Mouse (Mus musculus) heart, embryonic 10.5 days (tissue): ENCODE results near the gene Anapc2. TPM values are rescaled to one million over a fixed set of nuclear protein-coding genes. Genes with fewer than 3 reads are reported as not detected.

ENCODE experiments used
- DNase-seq: peaks from one replicate; pipeline ENCODE4 v3.0.0-alpha.2; 2017; ENCODE audit warnings: low spot score
- H3K27ac ChIP-seq: fragments of 300-500 bp; sonication (generic); 2 replicates; pipeline ENCODE4 v1.5.1; 2016; ENCODE audit warnings: mild to moderate bottlenecking
- H3K27me3 ChIP-seq: fragments of 300-500 bp; sonication (generic); 2 replicates; pipeline ENCODE4 v1.6.1; 2016; ENCODE audit warnings: mild to moderate bottlenecking; ENCODE audit not compliant: poor library complexity, insufficient read depth, severe bottlenecking
- H3K36me3 ChIP-seq: fragments of 300-500 bp; sonication (generic); 2 replicates; pipeline ENCODE4 v1.6.1; 2016; ENCODE audit warnings: mild to moderate bottlenecking, moderate library complexity
- H3K4me1 ChIP-seq: fragments of 300-500 bp; sonication (generic); 2 replicates; pipeline ENCODE4 v1.6.1; 2016; ENCODE audit warnings: mild to moderate bottlenecking
- H3K4me3 ChIP-seq: fragments of 300-500 bp; sonication (generic); 2 replicates; pipeline ENCODE4 v1.5.1; 2016; ENCODE audit warnings: mild to moderate bottlenecking, moderate library complexity
- H3K9me3 ChIP-seq: fragments of 300-500 bp; sonication (generic); 2 replicates; pipeline ENCODE4 v1.6.1; 2016; ENCODE audit warnings: mild to moderate bottlenecking, moderate library complexity
- WGBS: fragments of 180-500 bp; shearing (Covaris S2); methylation state at CpG from one replicate; pipeline ENCODE4 v1.1.7; 2016; 5-methylcytosine and 5-hydroxymethylcytosine counted together
- polyA plus RNA-seq: library from polyadenylated mRNA; unstranded; fragments of >200 nt; fragmentation: Nextera tagmentation; extraction: Ambion mirVana; gene quantifications from 2 replicates; pipeline ENCODE4 v1.2.1, GENCODE M21; 2016

Gene Anapc2
- polyA plus RNA-seq, 1 experiment from 2014 or later: 113 TPM

DNA sequence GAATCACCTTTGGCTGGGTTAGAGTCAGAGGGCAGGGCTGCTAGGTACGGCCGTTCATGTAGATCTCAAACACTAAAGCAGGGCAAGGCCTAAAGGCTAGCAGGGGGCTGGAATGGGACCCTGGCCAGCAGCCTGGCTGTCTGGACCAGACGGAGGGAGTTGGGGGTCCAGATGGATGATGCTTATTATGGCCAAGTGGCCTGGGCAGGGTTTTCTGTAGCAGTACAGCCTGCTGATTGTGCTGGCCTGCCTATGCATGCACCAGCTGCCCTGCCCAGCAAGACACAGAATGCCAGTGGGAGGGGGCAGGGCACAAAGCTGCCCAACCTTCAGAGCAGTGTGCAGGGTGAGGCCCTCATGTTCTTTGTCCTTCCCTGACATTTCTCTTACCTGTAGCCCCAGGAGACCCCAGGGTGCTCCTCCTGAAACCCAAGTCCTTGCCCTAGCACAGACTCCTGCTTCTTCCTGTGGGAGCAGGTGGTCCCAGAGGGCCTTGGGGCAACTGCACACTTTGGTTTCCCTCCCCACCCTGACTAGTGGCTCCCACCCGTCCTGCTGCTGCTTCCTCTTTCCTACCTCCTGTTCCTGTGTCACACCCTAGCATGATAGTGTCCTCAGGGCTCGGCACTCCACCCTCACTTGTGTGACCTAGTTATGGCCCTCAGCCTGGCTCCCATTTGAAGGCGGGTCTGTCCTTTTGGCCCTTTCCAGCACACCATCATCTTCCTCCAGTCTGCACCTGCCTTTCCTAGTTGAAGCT, 6.2 kb upstream of the Anapc2 start:
- Histone ChIP-seq H3K36me3 (peaks cover 33% of the 10 kb centered on the region), H3K27me3 (peaks cover 25% of the 10 kb centered on the region), H3K9me3 (no peaks in the 10 kb centered on the region), H3K4me1 (peaks cover 42% of the 10 kb centered on the region), H3K27ac (peak overlapping the region; percentile 31), H3K4me3 (peak overlapping the region; percentile 25; the same call in 1 of the 2 replicates)
- no peak for DNase-seq
- WGBS: 58% methylated on average over 6 of the region's 6 CpGs

DNA sequence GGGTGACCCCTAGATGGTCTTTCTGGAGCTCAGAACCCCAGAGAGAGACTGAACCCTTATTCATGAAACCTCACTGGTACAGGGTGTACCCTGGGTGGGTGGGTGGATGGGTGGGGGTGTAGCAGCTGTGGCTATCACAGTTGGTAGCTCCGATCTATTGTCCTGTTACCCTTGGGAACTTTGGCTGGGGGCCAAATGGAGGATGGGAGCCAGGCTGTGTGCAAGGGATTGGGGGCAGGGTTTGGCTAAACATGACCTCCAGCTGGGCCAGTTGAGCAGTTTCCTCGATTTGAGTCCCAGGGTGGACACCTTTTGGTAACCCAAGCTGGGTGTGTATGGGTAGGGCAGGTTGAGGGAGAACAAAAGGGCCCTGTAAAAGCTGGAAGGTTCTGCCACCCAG, 5.6 kb upstream of the Anapc2 start:
- Histone ChIP-seq H3K36me3 (peaks cover 36% of the 10 kb centered on the region), H3K4me1 (peaks cover 48% of the 10 kb centered on the region), H3K27me3 (peaks cover 25% of the 10 kb centered on the region), H3K27ac (peak overlapping the region; percentile 31; the same call in 1 of the 2 replicates), H3K4me3 (no peak overlapping the region), H3K9me3 (no peaks in the 10 kb centered on the region)
- no peak for DNase-seq
- WGBS: 42% methylated on average over 2 of the region's 2 CpGs

DNA sequence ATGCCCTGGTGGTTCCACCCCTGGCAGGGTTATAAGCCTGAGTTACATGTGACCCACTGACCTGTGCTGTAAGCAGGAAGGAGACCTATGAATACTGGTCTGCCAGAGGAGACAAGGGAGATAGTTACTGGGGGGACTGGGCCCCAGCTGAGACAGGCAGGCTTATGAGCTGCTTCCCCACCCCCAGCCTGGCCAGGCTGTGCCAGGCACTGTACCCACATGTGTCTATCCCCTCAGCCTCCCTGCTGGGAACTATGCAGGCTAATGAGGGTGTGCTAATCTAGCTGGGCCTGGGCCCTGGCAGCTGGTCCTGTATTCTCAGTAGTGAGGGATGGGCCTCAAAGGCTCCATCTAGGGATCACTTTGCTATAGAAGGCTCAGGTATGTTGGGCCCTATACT, 5.0 kb upstream of the Anapc2 start:
- no peak overlapping the region for H3K4me3 ChIP-seq
- no peak for DNase-seq
- H3K4me1 ChIP-seq: peaks cover 49% of the 10 kb centered on the region
- H3K27me3 ChIP-seq: peaks cover 25% of the 10 kb centered on the region
- H3K9me3 ChIP-seq: no peaks in the 10 kb centered on the region
- H3K36me3 ChIP-seq: peaks cover 36% of the 10 kb centered on the region
- no peak overlapping the region for H3K27ac ChIP-seq

DNA sequence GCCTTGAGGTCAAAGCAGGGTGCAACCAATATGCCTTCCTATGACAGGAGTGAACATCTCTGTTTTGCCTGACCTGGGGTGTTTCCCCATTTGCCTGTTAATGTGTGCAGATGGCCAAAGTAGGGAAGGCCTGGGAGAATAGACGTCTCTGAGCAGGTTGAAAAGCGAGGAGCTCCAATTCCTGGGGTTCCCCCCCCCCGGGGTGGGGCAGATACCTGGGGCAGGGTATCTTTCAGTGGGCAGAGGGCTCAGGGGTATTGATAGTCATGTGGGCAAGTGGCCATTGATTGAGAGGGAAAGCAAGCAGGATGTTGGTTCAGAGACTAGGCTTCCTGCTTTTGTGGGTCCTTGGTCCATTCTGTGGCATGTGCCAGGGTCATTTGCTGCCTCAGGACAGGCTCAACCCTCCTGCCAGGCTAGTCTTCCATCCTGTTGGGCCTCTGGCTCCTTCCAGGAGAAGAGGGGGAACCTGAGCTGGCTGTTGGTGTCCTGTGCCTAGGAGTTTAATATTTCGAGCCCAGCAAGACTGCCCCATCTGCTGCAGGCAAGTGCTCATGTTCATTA, 4.5 kb upstream of the Anapc2 start:
- H3K36me3 ChIP-seq: peaks cover 36% of the 10 kb centered on the region
- no peak overlapping the region for H3K27ac ChIP-seq
- WGBS: 66% methylated on average over 4 of the region's 4 CpGs
- H3K9me3 ChIP-seq: no peaks in the 10 kb centered on the region
- DNase-seq: no peak
- H3K4me3 ChIP-seq: no peak overlapping the region
- H3K27me3 ChIP-seq: peaks cover 25% of the 10 kb centered on the region
- peaks cover 50% of the 10 kb centered on the region for H3K4me1 ChIP-seq

DNA sequence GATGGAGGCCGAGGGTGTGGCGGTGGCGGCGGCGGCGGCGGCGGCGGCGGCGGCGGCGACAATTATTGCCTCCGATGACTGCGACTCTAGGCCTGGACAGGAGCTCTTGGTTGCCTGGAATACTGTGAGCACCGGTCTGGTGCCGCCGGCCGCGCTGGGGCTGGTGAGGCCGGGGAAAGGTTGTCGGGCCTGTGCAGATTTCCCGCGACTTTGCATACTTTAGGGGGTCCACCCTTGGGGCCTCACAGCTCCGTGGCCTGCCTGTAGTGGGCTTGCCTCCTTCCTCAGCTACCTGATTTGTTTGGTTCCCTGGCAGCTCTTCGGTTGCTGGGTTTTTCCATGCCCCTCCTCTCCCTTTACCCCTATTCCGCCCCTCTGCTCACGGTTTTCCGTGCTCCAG, 237 bp downstream of the Anapc2 start:
- Histone ChIP-seq H3K4me3 (peak overlapping the region; percentile 91), H3K27ac (peak overlapping the region; percentile 92), H3K9me3 (no peaks in the 10 kb centered on the region), H3K27me3 (no peaks in the 10 kb centered on the region), H3K4me1 (peaks cover 26% of the 10 kb centered on the region), H3K36me3 (peaks cover 79% of the 10 kb centered on the region)
- under 1% methylated on average over 29 of the region's 29 CpGs for WGBS
- DNase-seq: no peak

DNA sequence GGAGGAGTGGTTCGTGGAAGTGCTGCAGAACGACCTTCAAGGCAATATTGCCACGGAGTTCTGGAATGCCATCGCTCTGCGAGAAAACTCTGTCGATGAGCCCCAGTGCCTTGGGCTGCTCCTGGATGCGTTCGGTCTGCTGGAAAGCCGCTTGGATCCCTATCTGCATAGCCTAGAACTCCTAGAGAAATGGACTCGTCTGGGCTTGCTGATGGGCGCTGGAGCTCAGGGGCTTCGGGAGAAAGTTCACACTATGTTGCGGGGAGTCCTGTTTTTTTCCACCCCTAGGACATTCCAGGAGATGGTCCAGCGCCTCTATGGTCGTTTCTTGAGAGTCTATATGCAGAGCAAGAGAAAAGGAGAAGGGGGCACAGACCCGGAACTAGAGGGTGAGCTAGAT, 732 bp downstream of the Anapc2 start:
- DNase-seq: no peak
- peak overlapping the region; percentile 91 for H3K4me3 ChIP-seq
- no peaks in the 10 kb centered on the region for H3K27me3 ChIP-seq
- WGBS: 27% methylated on average over 16 of the region's 16 CpGs
- H3K36me3 ChIP-seq: peaks cover 80% of the 10 kb centered on the region
- H3K4me1 ChIP-seq: peaks cover 26% of the 10 kb centered on the region
- peak overlapping the region; percentile 92 for H3K27ac ChIP-seq
- no peaks in the 10 kb centered on the region for H3K9me3 ChIP-seq

DNA sequence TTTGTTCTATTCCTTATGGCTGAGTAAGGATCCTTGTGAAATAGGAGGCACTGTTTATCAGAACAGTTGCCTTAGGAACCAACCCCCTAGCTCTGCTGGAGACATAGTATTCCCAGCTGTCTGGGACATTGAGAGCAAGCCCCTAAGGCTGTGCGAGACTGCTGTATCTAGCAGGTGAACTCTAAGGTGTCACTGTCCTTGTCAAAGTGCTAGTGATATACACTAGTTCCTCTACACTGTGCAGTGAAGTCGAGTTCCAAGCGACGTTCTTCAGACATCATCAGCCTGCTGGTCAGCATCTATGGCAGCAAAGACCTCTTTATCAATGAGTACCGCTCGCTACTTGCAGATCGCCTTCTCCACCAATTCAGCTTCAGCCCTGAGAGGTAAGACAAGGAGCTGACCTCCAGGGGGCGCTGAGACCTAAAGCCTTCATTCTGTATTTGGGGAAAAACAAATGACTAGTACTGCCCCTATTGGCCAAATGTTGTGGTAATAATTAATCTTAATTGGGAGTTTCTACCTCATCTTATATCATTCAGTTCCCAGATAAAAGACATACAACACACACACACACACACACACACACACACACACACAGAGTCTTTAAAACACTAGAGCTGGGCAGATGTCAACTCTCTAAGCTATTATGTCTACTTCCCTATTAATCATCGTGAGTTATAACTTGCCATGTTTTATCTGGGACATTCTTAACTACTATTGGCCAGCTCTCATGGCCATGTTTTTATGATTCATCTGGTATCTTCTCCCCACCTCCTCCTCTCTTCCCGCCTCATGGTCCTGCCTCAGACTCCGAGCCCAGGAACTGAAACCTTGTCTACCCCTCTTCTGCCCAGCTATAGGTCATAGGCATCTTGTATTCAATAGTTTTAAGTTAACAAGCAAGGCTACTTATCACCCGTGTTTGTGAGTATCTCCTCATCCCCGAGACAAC, 6.9 kb downstream of the Anapc2 start:
- DNase-seq: no peak
- Histone ChIP-seq H3K4me3 (no peak overlapping the region), H3K36me3 (peaks cover 97% of the 10 kb centered on the region), H3K27me3 (no peaks in the 10 kb centered on the region), H3K9me3 (no peaks in the 10 kb centered on the region), H3K27ac (no peak overlapping the region), H3K4me1 (no peaks in the 10 kb centered on the region)
- WGBS: 59% methylated on average over 13 of the region's 13 CpGs

DNA sequence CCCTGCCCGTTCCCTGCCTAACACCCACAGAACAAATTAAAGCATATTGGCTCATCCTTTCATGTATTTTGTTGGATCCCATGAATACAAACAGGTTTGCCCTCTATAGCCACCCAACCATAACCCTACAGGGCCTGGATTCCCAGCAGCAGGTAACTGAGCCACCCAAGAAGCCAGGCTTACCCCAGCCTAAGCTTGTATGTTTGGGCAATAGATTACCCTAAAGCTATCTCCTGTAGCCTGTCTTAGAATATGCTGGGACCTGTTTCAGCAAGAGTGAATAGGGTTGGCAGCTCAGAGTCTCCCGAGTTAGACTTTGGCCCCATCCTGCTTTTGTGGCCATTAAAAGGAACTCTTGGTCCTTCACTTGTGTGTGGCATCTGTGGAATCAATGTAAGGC, 13.3 kb downstream of the Anapc2 start:
- no peak for DNase-seq
- Histone ChIP-seq H3K4me1 (peaks cover 9% of the 10 kb centered on the region), H3K4me3 (no peak overlapping the region), H3K27me3 (peaks cover 49% of the 10 kb centered on the region), H3K36me3 (peaks cover 55% of the 10 kb centered on the region), H3K27ac (no peak overlapping the region), H3K9me3 (no peaks in the 10 kb centered on the region)
- WGBS: 89% methylated on average over 2 of the region's 2 CpGs

DNA sequence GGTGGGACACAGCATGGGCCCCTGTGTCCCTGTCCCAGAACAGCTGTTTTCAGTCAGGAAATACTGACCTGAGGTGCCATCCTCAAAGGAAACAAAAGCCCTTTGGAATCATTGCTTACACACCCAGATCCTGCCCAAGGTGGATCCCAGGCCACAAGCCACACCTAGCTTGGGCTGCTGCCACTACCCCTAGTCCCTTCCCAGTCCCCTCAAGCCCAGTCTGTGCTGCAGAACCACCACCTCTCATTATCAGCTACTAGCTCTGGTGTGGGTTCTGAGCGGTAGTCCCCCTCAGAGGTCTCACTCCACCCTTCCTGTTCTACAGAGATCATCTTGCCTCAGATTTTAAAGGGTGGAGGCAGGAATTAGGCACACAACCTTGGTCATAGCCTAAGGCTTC, 14.0 kb downstream of the Anapc2 start:
- WGBS: 55% methylated on average over 1 of the region's 1 CpGs
- Histone ChIP-seq H3K27ac (no peak overlapping the region), H3K36me3 (peaks cover 48% of the 10 kb centered on the region), H3K27me3 (peaks cover 56% of the 10 kb centered on the region), H3K4me3 (no peak overlapping the region), H3K4me1 (peaks cover 16% of the 10 kb centered on the region), H3K9me3 (no peaks in the 10 kb centered on the region)
- no peak for DNase-seq

DNA sequence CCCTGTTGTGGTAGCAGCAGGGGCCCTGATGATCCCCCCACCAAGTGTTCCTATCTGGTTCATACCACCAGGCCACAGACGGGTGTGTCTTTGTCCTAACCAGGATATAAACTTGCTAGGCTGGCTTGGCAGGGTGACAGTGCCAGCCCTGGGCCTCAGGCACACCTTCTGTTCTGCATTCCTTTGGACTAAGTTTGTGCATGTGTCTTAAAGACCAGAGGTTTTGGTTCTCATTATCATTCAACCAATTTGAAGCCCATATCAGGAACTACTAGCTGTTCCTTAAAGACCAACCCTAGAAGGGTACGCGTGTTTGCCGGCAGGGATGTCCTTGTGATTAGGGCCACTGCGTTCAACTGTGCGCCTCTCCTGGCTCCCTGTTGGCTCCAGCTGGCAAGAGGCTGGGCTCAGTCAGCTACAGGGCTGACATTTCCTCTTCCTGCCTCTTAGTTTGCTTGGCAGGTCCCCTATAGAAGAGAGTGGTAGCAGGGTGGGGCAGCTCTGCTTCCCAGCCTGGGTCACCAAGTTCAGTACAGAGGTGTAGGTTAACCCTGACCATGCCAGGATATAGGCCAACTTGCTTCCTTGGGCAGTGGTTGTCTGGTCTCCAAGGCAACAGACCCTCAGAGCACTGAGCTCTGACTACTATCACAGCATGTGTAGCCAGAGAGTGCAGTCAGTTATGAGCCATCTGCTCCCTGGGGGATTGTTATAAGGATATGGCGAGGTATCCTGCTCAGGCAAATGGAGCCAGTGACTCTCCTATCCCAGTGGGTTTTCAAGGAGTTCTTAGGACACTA, 14.8 kb downstream of the Anapc2 start:
- H3K36me3 ChIP-seq: peaks cover 43% of the 10 kb centered on the region
- peaks cover 64% of the 10 kb centered on the region for H3K27me3 ChIP-seq
- no peak for DNase-seq
- no peak overlapping the region for H3K4me3 ChIP-seq
- no peaks in the 10 kb centered on the region for H3K9me3 ChIP-seq
- no peak overlapping the region for H3K27ac ChIP-seq
- WGBS: 51% methylated on average over 7 of the region's 7 CpGs
- peaks cover 21% of the 10 kb centered on the region for H3K4me1 ChIP-seq

DNA sequence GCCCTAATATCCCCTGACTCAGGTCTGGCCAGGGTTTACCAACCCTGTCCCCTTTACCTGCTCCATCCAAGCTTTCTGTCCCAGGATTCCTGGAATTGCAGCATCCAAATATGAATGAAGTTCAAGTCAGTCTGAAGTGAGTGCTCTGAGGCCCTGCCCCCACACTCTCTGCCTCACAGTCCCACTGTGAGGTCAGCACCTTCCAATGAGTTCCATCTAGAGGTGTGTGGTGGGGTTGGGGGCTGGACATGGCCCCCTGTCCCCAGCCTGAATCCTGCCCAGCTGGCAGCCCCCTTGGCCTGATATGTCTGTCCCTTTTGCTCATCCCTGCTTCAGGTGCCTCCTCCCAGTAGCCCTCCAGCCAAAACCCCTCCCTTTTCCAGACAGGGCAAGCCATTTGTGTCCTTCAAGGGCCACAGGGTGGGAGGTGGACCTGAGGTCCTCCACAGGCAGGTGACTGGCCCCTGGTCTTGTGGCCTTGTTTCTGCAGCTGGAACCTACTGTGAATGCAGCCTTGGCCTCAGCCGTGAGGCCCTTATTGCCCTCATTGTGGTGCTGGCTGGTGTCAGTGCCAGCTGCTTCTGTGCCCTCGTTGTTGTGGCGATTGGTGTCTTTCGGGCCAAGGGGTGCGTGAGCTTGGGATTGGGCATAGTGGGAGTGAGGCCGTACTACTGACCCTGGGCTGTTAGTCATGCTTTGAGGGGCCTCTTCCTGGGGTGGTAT, 15.8 kb downstream of the Anapc2 start, which contains the start of gene Tmem210:
Tmem210 (plus strand) TSS at position 219 of the 723 bp plus-strand sequence.
- H3K4me3 ChIP-seq: no peak within 1 kb of the TSS
- H3K36me3 ChIP-seq: peaks cover 32% of the 10 kb centered on the region
- H3K9me3 ChIP-seq: no peaks in the 10 kb centered on the region
- no peak for DNase-seq
- 84% methylated on average over 6 of the region's 6 CpGs for WGBS
- H3K4me1 ChIP-seq: peaks cover 28% of the 10 kb centered on the region
- H3K27ac ChIP-seq: no peak within 1 kb of the TSS
- peaks cover 74% of the 10 kb centered on the region for H3K27me3 ChIP-seq
